Mouse (Mus musculus) small intestine, adult 2 months (tissue): ENCODE measurements around the gene Ddx23. TPM values are rescaled to one million over a fixed set of nuclear protein-coding genes. Genes with fewer than 3 reads are reported as not detected.

Experiments
- H3K27ac ChIP-seq: fragments of 200-500 bp; 2 replicates; pipeline ENCODE4 v1.5.1; 2012; ENCODE audit warnings: low read depth, low read length, control low read depth, inconsistent platforms; ENCODE audit not compliant: insufficient read depth
- H3K27me3 ChIP-seq: fragments of 200-500 bp; 2 replicates; pipeline ENCODE4 v1.6.1; 2012; ENCODE audit warnings: mild to moderate bottlenecking, moderate library complexity, low read length, inconsistent platforms; ENCODE audit not compliant: control insufficient read depth, insufficient read depth
- H3K36me3 ChIP-seq: fragments of 200-500 bp; 2 replicates; pipeline ENCODE4 v1.6.1; 2012; ENCODE audit warnings: mild to moderate bottlenecking, low read length, control low read depth, inconsistent platforms; ENCODE audit not compliant: control insufficient read depth, insufficient read depth
- H3K4me1 ChIP-seq: fragments of 200-500 bp; 2 replicates; pipeline ENCODE4 v1.6.1; 2012; ENCODE audit warnings: low read length, inconsistent platforms, mixed read lengths; ENCODE audit not compliant: control insufficient read depth, insufficient read depth, insufficient read length
- H3K4me3 ChIP-seq: fragments of 200-500 bp; 2 replicates; pipeline ENCODE4 v1.5.1; 2012; ENCODE audit warnings: low read depth, mild to moderate bottlenecking, control low read depth, inconsistent platforms, low read length, moderate library complexity
- CTCF ChIP-seq: fragments of 200-500 bp; IDR thresholded peaks from 2 replicates; pipeline ENCODE4 v1.5.1; 2012; ENCODE audit warnings: low read depth, mild to moderate bottlenecking, control low read depth, inconsistent platforms, low read length, moderate library complexity, mixed read lengths; ENCODE audit not compliant: insufficient replicate concordance, insufficient read length; ENCODE audit errors: extremely low read depth
- POLR2A ChIP-seq: fragments of 200-500 bp; IDR thresholded peaks from 2 replicates; pipeline ENCODE4 v1.6.1; 2012; ENCODE audit warnings: low read depth, mild to moderate bottlenecking, control low read depth, inconsistent platforms, low read length, moderate library complexity
- WGBS: fragments of 180-500 bp; shearing (Covaris S2); methylation state at CpG from one replicate; pipeline ENCODE4 v1.1.7; 2018; 5-methylcytosine and 5-hydroxymethylcytosine counted together
- polyA plus RNA-seq: library from polyadenylated mRNA; depleted of rRNA; stranded (reverse); fragments of >200 nt; gene quantifications from 2 replicates; pipeline ENCODE4 v1.2.3, GENCODE M21; 2012

The Ddx23 gene
- polyA plus RNA-seq, 1 experiment = 24.3 TPM

- Histone ChIP-seq H3K36me3 (no peaks in the 10 kb centered on the region), H3K27me3 (peaks cover 29% of the 10 kb centered on the region), H3K4me1 (peaks cover 8% of the 10 kb centered on the region), H3K4me3 (no peak overlapping the region), H3K27ac (no peak overlapping the region)
- 50% methylated on average over 7 of the region's 7 CpGs for WGBS
- TF ChIP-seq POLR2A (no peak), CTCF (no peak)
These were observed 11.7 kb upstream of the Ddx23 start for GRCm38 (mm10) chr15:98674284-98674993.

GRCm38 (mm10) chr15:98673732-98674131 lies 11.0 kb upstream of the Ddx23 start:
- Histone ChIP-seq H3K4me1 (peaks cover 8% of the 10 kb centered on the region), H3K4me3 (no peak overlapping the region), H3K36me3 (no peaks in the 10 kb centered on the region), H3K27ac (no peak overlapping the region), H3K27me3 (peaks cover 29% of the 10 kb centered on the region)
- TF ChIP-seq CTCF (no peak), POLR2A (no peak)
- WGBS = 85% methylated on average over 7 of the region's 7 CpGs

GRCm38 (mm10) chr15:98672592-98672991 lies 9.9 kb upstream of the Ddx23 start:
- H3K36me3 ChIP-seq = no peaks in the 10 kb centered on the region
- no peak overlapping the region for H3K4me3 ChIP-seq
- H3K4me1 ChIP-seq = peaks cover 8% of the 10 kb centered on the region
- TF ChIP-seq CTCF = no peak
- TF ChIP-seq POLR2A = no peak
- peaks cover 29% of the 10 kb centered on the region for H3K27me3 ChIP-seq
- WGBS = 47% methylated on average over 4 of the region's 4 CpGs
- no peak overlapping the region for H3K27ac ChIP-seq

- Histone ChIP-seq H3K36me3 (no peaks in the 10 kb centered on the region), H3K4me1 (no peaks in the 10 kb centered on the region), H3K27ac (no peak overlapping the region), H3K4me3 (no peak overlapping the region), H3K27me3 (no peaks in the 10 kb centered on the region)
- WGBS = 58% methylated on average over 11 of the region's 11 CpGs
- no peak; the same call in 1 of the 2 replicates for TF ChIP-seq CTCF
- TF ChIP-seq POLR2A = no peak
These were observed 1.6 kb upstream of the Ddx23 start for GRCm38 (mm10) chr15:98664042-98664907.

GRCm38 (mm10) chr15:98662198-98662566 lies 512 bp downstream of the Ddx23 start:
- Histone ChIP-seq H3K36me3 (peaks cover 16% of the 10 kb centered on the region), H3K27me3 (no peaks in the 10 kb centered on the region), H3K4me1 (no peaks in the 10 kb centered on the region), H3K4me3 (peak overlapping the region; percentile 94), H3K27ac (peak overlapping the region; percentile 99)
- under 1% methylated on average over 14 of the region's 14 CpGs for WGBS
- TF ChIP-seq CTCF (no peak), POLR2A (no peak)

- no peaks in the 10 kb centered on the region for H3K27me3 ChIP-seq
- H3K36me3 ChIP-seq = peaks cover 57% of the 10 kb centered on the region
- H3K4me3 ChIP-seq = no peak overlapping the region
- 79% methylated on average over 15 of the region's 15 CpGs for WGBS
- no peaks in the 10 kb centered on the region for H3K4me1 ChIP-seq
- TF ChIP-seq CTCF = no peak
- no peak for TF ChIP-seq POLR2A
- no peak overlapping the region for H3K27ac ChIP-seq
These were observed 5.5 kb downstream of the Ddx23 start for GRCm38 (mm10) chr15:98656982-98657751.

GRCm38 (mm10) chr15:98652174-98652573 lies 10.5 kb downstream of the Ddx23 start:
- TF ChIP-seq POLR2A (no peak), CTCF (no peak)
- no peak overlapping the region for H3K4me3 ChIP-seq
- no peak overlapping the region for H3K27ac ChIP-seq
- H3K36me3 ChIP-seq = peaks cover 83% of the 10 kb centered on the region
- no peaks in the 10 kb centered on the region for H3K27me3 ChIP-seq
- no peaks in the 10 kb centered on the region for H3K4me1 ChIP-seq
- WGBS = 94% methylated on average over 8 of the region's 8 CpGs
